In the genomic region with DNA sequence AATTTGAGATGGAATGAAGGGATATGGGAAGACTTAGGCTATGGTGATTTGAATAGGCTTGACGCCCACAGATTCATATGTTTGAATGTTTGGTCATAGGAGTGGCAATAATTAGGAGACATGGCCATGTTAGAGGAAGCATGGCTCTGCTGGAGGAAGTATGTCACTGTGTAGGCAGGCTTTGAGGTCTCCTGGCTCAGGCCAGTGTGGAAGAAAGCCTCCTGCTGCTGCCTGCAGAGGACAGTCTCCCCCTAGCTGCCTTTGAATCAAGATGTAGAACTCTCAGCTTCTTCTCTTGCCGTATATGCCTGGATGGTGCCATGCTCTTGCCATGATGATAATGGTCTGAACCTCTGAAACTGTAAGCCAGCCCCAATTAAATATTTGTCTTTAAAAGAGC, we compare ENCODE assay signal across 26 mouse cellular contexts.
DNase-seq lines count a peak whose midpoint lies in the region; ATAC-seq and TF ChIP-seq lines count a peak whose summit lies in the region.
"Had no signal": no experiment of that assay in that cellular context is flagged by ENCODE, and none has a peak within 500 bp of the region (broad histone marks: within the 10 kb centered on the region; RNA-seq: fewer than 3 reads in every experiment).

No protein-coding gene starts in this region.

- ATAC-seq in liver, postnatal 0 days = no peak
- no peak for ATAC-seq in liver, embryonic 12.5 days
- ATAC-seq in stomach, postnatal 0 days (ENCODE audit: low FRiP score, low TSS enrichment) = no peak
- ATAC-seq: forebrain, embryonic 15.5 days; inflammation-experienced regulatory T-cells, adult 6 months had no signal

- H3K4me2 ChIP-seq in liver, postnatal 0 days (ENCODE audit: low read depth, low read length) = no peak overlapping the region
- no peak overlapping the region for H3K4me2 ChIP-seq in liver, embryonic 12.5 days
- H3K4me2 ChIP-seq in stomach, postnatal 0 days (replicated peaks; ENCODE audit: low read depth) = no peak overlapping the region
- H3K4me2 ChIP-seq: embryonic facial prominence, embryonic 15.5 days; forebrain, embryonic 15.5 days; hindbrain, embryonic 14.5 days; liver, embryonic 15.5 days; neural tube, embryonic 13.5 days had no signal

- no peaks in the 10 kb centered on the region for H3K27me3 ChIP-seq in kidney, adult 2 months (replicated peaks; ENCODE audit: control insufficient read depth, insufficient read depth, low read length)
- H3K27me3 ChIP-seq in liver, postnatal 0 days (ENCODE audit: insufficient read depth, low read length) = no peaks in the 10 kb centered on the region
- peaks cover 3% of the 10 kb centered on the region; the same call in 1 of the 2 replicates for H3K27me3 ChIP-seq in liver, embryonic 12.5 days (replicated peaks)
- no peaks in the 10 kb centered on the region for H3K27me3 ChIP-seq in thymus, adult 2 months (ENCODE audit: control insufficient read depth, insufficient read depth, low read length)
- no peaks in the 10 kb centered on the region for H3K27me3 ChIP-seq in stomach, postnatal 0 days (ENCODE audit: control insufficient read depth, insufficient read depth, low read length)
- H3K27me3 ChIP-seq: embryonic facial prominence, embryonic 15.5 days; forebrain, embryonic 15.5 days; liver, embryonic 15.5 days; neural tube, embryonic 13.5 days had no signal

- no peak for DNase-seq in kidney, adult 2 months
- no peak for DNase-seq in kidney, adult 11 months
- no peak for DNase-seq in liver, postnatal 0 days
- DNase-seq in thymus, postnatal 4 days = peak; percentile 21
- DNase-seq in thymus, adult 2 months = no peak
- DNase-seq in stomach, postnatal 0 days (ENCODE audit: low spot score) = no peak
- no peak for DNase-seq in embryo, embryonic 10 days (ENCODE audit: low spot score)
- DNase-seq: adrenal gland, postnatal 10 days; cerebellum, adult 2 months; cerebellum, postnatal 25 days; gastrocnemius, postnatal 14 days; heart, adult 2 months; heart, postnatal 36 days; kidney, postnatal 4 days; midbrain, embryonic 14.5 days; retina, postnatal 1 day; right cerebral cortex, postnatal 25 days; spleen, adult 18-20 months had no signal

- 69% methylated on average over 2 of the region's 2 CpGs for WGBS in kidney, adult 2 months
- 62% methylated on average over 2 of the region's 2 CpGs for WGBS in liver, postnatal 0 days (ENCODE audit: insufficient replicate concordance)
- 56% methylated on average over 2 of the region's 2 CpGs for WGBS in liver, embryonic 12.5 days (ENCODE audit: insufficient replicate concordance)
- 58% methylated on average over 2 of the region's 2 CpGs for whole genome bisulfite sequencing in thymus, adult 2 months
- 76% methylated on average over 2 of the region's 2 CpGs for WGBS in stomach, postnatal 0 days

- no peak for TF ChIP-seq POLR2A in kidney, adult 2 months (IDR thresholded peaks at IDR 0.05; ENCODE audit: low read depth, low read length)
- TF ChIP-seq POLR2A in thymus, adult 2 months (IDR thresholded peaks at IDR 0.05; ENCODE audit: control insufficient read depth, extremely low read depth, insufficient read depth, low read length, poor library complexity) = no peak

- no peaks in the 10 kb centered on the region for H3K9me3 ChIP-seq in liver, postnatal 0 days (ENCODE audit: low read length)
- no peaks in the 10 kb centered on the region for H3K9me3 ChIP-seq in liver, embryonic 12.5 days (replicated peaks)
- H3K9me3 ChIP-seq in stomach, postnatal 0 days (ENCODE audit: control insufficient read depth, low read length) = no peaks in the 10 kb centered on the region
- H3K9me3 ChIP-seq: embryonic facial prominence, embryonic 15.5 days; forebrain, embryonic 15.5 days; liver, embryonic 15.5 days had no signal

- peak; percentile 30; the same call in 1 of the 2 replicates for TF ChIP-seq CTCF in kidney, adult 2 months (conservative IDR thresholded peaks at IDR 0.05; ENCODE audit: insufficient read depth, insufficient read length, low read depth, low read length)
- peak; percentile 25; the same call in 1 of the 2 replicates for TF ChIP-seq CTCF in liver, postnatal 0 days (IDR thresholded peaks at IDR 0.05; ENCODE audit: low read depth)
- no peak for TF ChIP-seq CTCF in thymus, adult 2 months (IDR thresholded peaks at IDR 0.05; ENCODE audit: borderline replicate concordance, control insufficient read depth, extremely low read depth, insufficient read depth, low read length, poor library complexity)
- peak; percentile 49 for TF ChIP-seq CTCF in stomach, postnatal 0 days (IDR thresholded peaks at IDR 0.05; ENCODE audit: low read depth)

- no peak overlapping the region for H3K9ac ChIP-seq in liver, postnatal 0 days (replicated peaks)
- H3K9ac ChIP-seq in liver, embryonic 12.5 days = no peak overlapping the region
- no peak overlapping the region for H3K9ac ChIP-seq in stomach, postnatal 0 days (ENCODE audit: low read length)
- H3K9ac ChIP-seq: embryonic facial prominence, embryonic 15.5 days; forebrain, embryonic 15.5 days; hindbrain, embryonic 14.5 days; liver, embryonic 15.5 days; neural tube, embryonic 13.5 days had no signal

- no peak overlapping the region for H3K4me3 ChIP-seq in kidney, adult 2 months (ENCODE audit: insufficient read depth, low read depth, low read length)
- H3K4me3 ChIP-seq in liver, postnatal 0 days (ENCODE audit: low read depth, low read length) = no peak overlapping the region
- H3K4me3 ChIP-seq in liver, embryonic 12.5 days = no peak overlapping the region
- H3K4me3 ChIP-seq in thymus, adult 2 months (ENCODE audit: control insufficient read depth, insufficient read depth, low read length) = no peak overlapping the region
- no peak overlapping the region for H3K4me3 ChIP-seq in stomach, postnatal 0 days (ENCODE audit: low read depth, low read length)
- H3K4me3 ChIP-seq: embryonic facial prominence, embryonic 15.5 days; forebrain, embryonic 15.5 days; heart, adult 2 months; liver, embryonic 15.5 days; myocyte; neural tube, embryonic 13.5 days had no signal

- no peaks in the 10 kb centered on the region for H3K36me3 ChIP-seq in kidney, adult 2 months (ENCODE audit: control insufficient read depth, insufficient read depth, low read length)
- H3K36me3 ChIP-seq in liver, postnatal 0 days (replicated peaks; ENCODE audit: insufficient read depth, low read length) = no peaks in the 10 kb centered on the region
- no peaks in the 10 kb centered on the region for H3K36me3 ChIP-seq in liver, embryonic 12.5 days
- H3K36me3 ChIP-seq in thymus, adult 2 months (ENCODE audit: control insufficient read depth, insufficient read depth, low read length) = no peaks in the 10 kb centered on the region
- H3K36me3 ChIP-seq in stomach, postnatal 0 days (ENCODE audit: control insufficient read depth, insufficient read depth, low read length) = no peaks in the 10 kb centered on the region
- H3K36me3 ChIP-seq: embryonic facial prominence, embryonic 15.5 days; forebrain, embryonic 15.5 days; liver, embryonic 15.5 days; neural tube, embryonic 13.5 days had no signal

- no peaks in the 10 kb centered on the region for H3K4me1 ChIP-seq in kidney, adult 2 months (ENCODE audit: control insufficient read depth, insufficient read depth, low read length)
- H3K4me1 ChIP-seq in liver, postnatal 0 days (ENCODE audit: insufficient read depth) = no peaks in the 10 kb centered on the region
- H3K4me1 ChIP-seq in liver, embryonic 12.5 days = no peaks in the 10 kb centered on the region
- no peaks in the 10 kb centered on the region for H3K4me1 ChIP-seq in thymus, adult 2 months (replicated peaks; ENCODE audit: control insufficient read depth, insufficient read depth, low read length)
- H3K4me1 ChIP-seq in stomach, postnatal 0 days (replicated peaks; ENCODE audit: control insufficient read depth, insufficient read depth) = no peaks in the 10 kb centered on the region
- H3K4me1 ChIP-seq: embryonic facial prominence, embryonic 15.5 days; forebrain, embryonic 15.5 days; liver, embryonic 15.5 days; neural tube, embryonic 13.5 days had no signal

- no peak overlapping the region for H3K27ac ChIP-seq in kidney, adult 2 months (ENCODE audit: insufficient read depth, low read depth, low read length)
- H3K27ac ChIP-seq in liver, postnatal 0 days (ENCODE audit: low read depth) = no peak overlapping the region
- no peak overlapping the region for H3K27ac ChIP-seq in liver, embryonic 12.5 days
- no peak overlapping the region for H3K27ac ChIP-seq in thymus, adult 2 months (ENCODE audit: control insufficient read depth, insufficient read depth, low read length)
- H3K27ac ChIP-seq in stomach, postnatal 0 days (replicated peaks) = no peak overlapping the region
- H3K27ac ChIP-seq: embryonic facial prominence, embryonic 15.5 days; forebrain, embryonic 15.5 days; heart, adult 2 months; hindbrain, embryonic 14.5 days; liver, embryonic 15.5 days; neural tube, embryonic 13.5 days had no signal

- TF ChIP-seq EP300 in liver, postnatal 0 days (IDR thresholded peaks at IDR 0.05; ENCODE audit: low read depth) = no peak
- no peak for TF ChIP-seq EP300 in stomach, postnatal 0 days (optimal IDR thresholded peaks at IDR 0.05)
